Mouse (Mus musculus): ENCODE measurements around the gene 4930519P11Rik.

The 4930519P11Rik gene

GRCm38 (mm10) chr2:154632203-154632780 is 19.1 kb upstream of the 4930519P11Rik start:
- DNase-seq (ENCODE audit: low read depth, low spot score) = no peak

DNA sequence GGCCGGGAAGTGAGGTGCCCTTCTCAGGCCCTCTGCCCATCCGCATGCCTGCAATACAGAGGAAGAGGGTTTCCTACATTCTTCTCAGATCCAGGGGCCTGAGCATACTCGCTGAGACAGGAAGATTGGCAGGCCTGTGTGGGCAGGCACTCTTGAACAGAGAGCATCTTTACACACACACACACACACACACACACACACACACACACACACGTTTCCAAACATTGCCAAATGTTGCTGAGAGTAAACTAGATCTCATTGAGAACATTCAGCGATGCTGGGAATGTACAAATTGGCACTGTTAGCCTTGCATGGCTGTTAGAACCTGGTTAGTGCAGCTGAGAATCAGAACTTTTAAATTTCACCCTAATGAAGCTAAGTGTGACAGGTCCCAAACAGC is 17.3 kb upstream of the 4930519P11Rik start:
- no peak for DNase-seq (ENCODE audit: low read depth, low spot score)

GRCm38 (mm10) chr2:154624137-154624536 is 10.9 kb upstream of the 4930519P11Rik start:
- DNase-seq (ENCODE audit: low read depth, low spot score) = no peak

GRCm38 (mm10) chr2:154621684-154622083 is 8.4 kb upstream of the 4930519P11Rik start:
- no peak for DNase-seq (ENCODE audit: low read depth, low spot score)

- DNase-seq (ENCODE audit: low read depth, low spot score) = no peak
These were observed 3.8 kb upstream of the 4930519P11Rik start for GRCm38 (mm10) chr2:154617061-154617460.

GRCm38 (mm10) chr2:154615674-154616073 is 2.4 kb upstream of the 4930519P11Rik start:
- no peak for DNase-seq (ENCODE audit: low read depth, low spot score)

DNA sequence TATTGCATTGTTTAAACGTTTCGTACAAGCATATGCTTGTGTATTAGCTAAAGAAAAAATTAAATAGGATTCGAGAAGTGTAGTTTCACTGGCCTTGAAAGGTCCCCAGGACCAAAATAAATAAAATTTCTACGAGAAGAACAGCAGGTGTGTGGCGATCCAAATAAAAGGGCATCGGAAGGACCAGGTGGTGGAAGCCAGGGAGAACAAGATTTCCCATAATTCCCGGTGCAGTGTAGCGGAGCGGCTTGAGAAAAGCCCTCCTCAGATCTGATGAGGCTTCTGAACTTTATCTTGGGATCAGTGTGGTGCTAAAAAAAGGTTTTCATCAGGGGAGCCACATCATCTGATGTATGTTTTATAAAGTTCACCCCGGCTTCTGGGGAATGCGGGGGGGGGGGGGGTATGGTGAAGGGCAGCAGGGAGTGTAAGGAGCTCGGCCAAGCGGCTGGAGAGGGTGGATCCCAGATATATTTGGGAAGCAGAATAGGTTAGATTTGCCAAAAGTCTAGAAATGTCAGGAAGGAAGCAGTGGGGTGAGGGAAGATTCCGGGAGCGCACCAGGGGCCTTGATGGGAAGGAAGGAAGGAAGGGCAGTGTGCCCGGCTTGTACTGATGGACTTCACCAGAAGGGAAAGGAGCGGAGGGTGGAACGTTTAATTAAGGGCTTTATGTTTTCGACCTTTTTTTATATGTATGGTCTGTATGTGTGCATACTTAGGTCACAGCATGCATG is 1.8 kb upstream of the 4930519P11Rik start:
- peak; percentile 15 for DNase-seq (ENCODE audit: low read depth, low spot score)

DNA sequence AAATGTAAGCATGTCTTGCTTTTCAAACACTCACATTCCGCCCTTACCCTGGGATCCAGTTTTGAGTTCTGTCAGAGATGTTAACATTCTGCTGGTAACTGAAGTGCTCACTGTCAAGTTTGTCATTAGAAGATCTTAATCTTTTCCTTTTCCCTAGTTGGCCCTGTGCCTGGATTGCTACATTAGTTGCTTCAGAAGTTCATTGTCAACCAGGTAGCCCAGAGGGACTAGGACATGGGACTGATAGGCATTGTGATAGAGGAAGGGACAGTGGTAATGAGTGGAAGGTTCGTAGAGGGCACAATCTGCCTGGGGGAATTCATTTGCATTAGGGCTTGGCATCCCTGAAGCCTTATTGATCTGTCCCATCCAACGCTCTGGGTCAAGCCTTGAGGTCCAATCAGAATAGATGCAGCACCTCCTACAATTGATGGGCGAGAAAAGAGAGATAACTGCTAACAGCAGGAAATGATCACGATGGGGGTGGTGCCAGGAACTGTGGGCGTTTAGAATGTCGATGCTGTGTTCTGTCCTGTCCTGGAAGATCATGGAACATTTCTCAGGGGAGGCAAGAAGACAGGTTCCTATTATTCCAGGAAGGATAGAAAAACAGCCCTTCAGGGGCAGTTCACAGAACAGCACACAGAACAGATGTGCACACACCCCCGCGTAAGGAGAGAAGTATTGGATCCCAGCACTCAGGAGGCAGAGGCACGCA is 4.0 kb downstream of the 4930519P11Rik start:
- no peak for DNase-seq (ENCODE audit: low read depth, low spot score)

DNA sequence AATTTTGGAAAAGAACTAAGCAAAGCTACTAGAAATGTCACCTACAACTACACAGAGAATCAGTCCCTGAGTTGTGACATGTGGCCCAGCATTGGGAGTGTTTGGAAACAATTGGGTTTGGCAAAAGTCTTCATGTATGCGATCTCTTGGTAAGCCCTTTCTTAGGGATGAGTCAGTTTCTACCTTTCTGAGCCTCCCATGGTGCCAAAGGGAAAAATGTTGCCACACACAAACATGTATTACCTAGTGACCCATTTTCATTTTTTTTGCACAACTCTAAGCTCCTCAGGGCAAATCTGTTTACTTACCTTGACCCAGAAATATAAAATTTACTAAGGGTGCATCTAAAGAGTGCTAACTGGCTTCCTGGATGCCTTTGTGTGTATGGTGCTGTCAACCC is 6.3 kb downstream of the 4930519P11Rik start:
- no peak for DNase-seq (ENCODE audit: low read depth, low spot score)

GRCm38 (mm10) chr2:154604156-154604555 is 9.1 kb downstream of the 4930519P11Rik start:
- no peak for DNase-seq (ENCODE audit: low read depth, low spot score)

- peak; percentile 99 for DNase-seq (ENCODE audit: low read depth, low spot score)
These were observed 9.5 kb downstream of the 4930519P11Rik start, which contains the start of gene Pxmp4 for GRCm38 (mm10) chr2:154603638-154604153. Gene Pxmp4, minus strand, starts transcription at chr2:154603708.

DNA sequence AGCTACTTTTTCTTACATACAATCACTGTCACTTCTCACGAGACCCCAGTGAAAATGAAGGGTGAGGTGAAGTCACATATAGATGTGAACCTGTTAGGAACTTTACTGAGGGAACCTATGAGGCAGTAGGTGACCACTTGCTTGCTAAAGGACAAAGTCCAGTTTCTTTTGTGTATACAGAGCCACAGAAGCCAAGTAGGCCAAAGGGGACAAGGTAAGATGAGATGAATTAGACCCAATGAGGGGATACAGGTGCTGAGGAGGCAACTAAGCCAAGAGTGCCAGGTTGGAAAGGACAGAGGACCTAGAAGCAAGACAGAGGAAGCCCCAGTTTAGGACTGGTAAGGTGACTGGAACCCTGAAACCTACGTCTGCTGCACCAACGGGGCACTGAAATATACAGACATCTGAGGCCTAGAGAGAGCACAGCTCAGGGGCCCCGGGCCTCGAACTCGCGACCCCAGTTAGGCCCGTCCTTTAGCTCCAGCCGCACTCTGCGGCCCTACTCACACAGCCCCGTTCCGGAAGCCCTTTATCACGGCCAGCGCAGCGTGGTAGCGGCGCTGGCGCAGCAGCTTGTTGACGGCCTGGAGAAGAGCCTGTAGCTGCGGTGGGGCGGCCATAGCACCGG is 10.1 kb downstream of the 4930519P11Rik start:
- no peak for DNase-seq (ENCODE audit: low read depth, low spot score)

DNA sequence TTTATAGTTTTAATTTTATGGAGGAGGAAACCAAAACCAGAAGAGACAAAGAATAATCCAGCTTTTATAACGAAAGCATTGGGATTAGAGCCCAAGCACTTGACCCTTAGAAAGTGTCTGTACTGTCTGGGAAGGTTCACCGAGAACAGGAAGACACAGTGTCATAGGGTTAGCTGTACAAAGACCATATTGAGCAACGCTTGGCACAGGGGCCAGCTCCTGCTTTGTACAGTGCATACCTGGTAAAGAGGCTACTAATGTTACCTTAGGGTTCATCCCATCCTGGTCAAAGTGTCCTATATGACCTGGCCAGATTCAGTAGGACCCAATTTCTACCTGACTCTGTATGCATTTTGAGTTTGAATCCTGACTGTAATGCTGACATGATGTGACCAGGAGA is 11.9 kb downstream of the 4930519P11Rik start:
- no peak for DNase-seq (ENCODE audit: low read depth, low spot score)

GRCm38 (mm10) chr2:154600586-154600985 is 12.7 kb downstream of the 4930519P11Rik start:
- no peak for DNase-seq (ENCODE audit: low read depth, low spot score)

GRCm38 (mm10) chr2:154597399-154597798 is 15.8 kb downstream of the 4930519P11Rik start:
- DNase-seq (ENCODE audit: low read depth, low spot score) = no peak

GRCm38 (mm10) chr2:154595775-154596174 is 17.5 kb downstream of the 4930519P11Rik start:
- no peak for DNase-seq (ENCODE audit: low read depth, low spot score)

- DNase-seq (ENCODE audit: low read depth, low spot score) = no peak
These were observed 20.2 kb downstream of the 4930519P11Rik start for GRCm38 (mm10) chr2:154593025-154593424.

DNA sequence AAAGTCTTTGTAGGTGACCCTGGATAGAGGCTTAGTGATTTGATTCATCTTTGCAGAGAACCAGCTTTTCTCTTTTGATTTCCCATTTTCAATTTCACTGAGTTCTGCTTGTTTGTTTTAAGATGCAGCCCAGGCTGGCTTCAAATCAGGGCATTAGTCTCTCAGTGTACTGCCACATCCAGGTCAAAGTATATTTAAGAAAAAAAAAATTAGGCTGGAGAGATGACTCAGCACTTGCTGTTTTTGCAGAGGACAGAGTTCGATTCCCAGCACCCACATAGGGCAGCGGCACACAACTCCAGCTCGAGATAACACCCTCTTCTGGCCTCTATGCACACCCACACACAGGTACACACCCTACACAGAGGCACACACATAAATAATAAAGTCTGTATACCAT is 22.0 kb downstream of the 4930519P11Rik start:
- no peak for DNase-seq (ENCODE audit: low read depth, low spot score)

DNA sequence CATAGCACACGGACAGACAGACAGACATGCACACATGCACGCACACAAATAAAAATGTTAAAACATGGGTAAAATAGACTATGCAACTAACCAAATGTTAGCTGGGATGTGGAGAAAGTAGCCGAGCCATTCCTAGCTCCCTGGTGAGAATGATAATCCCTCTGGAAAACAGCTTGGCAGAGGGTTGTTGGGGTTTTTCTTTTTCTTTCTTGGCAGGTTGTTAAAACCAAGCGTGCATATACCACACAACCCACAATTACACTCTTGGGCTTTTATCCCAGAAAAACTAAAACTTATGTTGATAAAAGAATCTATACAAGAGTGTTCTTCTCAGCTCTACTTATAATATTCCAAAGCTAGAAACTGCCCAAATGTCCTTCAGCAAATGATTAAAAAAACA is 24.2 kb downstream of the 4930519P11Rik start:
- no peak for DNase-seq (ENCODE audit: low read depth, low spot score)

GRCm38 (mm10) chr2:154586405-154586804 is 26.8 kb downstream of the 4930519P11Rik start:
- DNase-seq (ENCODE audit: low read depth, low spot score) = no peak

DNA sequence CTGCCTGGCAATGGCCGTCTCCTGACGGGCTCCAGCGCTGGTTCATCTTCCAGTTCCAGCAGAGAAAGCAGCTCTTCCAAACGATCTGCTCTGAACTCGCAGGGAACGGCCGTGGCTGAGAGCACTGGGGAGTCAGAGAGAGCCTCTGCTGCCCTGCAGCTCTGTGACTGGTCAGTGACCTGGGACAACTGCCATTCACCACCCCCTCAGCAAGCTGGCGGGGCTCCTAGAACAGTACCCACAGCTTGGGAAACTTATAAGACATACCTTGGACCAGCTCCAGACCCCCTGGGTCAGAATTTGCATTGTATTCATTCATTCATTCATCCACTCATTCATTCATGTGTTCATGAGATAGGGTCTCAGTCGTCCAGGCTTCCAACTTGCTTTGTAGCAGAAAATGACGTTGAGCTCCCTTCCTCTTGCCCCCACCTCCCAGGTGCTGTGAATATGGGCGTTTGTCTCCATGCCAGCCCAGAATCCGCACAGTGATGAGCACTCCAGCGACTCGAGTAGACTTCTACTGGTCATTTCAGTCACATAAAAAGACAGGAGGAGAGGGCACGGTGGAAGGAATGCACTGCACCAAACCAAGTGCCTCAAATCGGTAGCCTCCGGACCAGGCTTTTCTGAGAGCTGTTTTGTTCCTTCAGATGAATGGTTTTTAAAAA is 28.2 kb downstream of the 4930519P11Rik start:
- DNase-seq (ENCODE audit: low read depth, low spot score) = no peak
